ENCODE assay signal across 9 mouse cellular contexts in genomic region chr5:30606424-30607073, GRCm38 (mm10). TPM values are rescaled to one million over a fixed set of nuclear protein-coding genes. Genes with fewer than 3 reads are reported as not detected.
DNase-seq lines count a peak whose midpoint lies in the region; ATAC-seq and TF ChIP-seq lines count a peak whose summit lies in the region.
"Had no signal": no experiment of that assay in that cellular context is flagged by ENCODE, and none has a peak within 500 bp of the region (broad histone marks: within the 10 kb centered on the region; RNA-seq: fewer than 3 reads in every experiment).

No protein-coding gene starts in this region.

- H3K4me3 ChIP-seq in kidney, embryonic 14.5 days (ENCODE audit: low read length): no peak overlapping the region
- no peak overlapping the region for H3K4me3 ChIP-seq in forebrain, embryonic 16.5 days (replicated peaks; ENCODE audit: low read length)
- no peak overlapping the region for H3K4me3 ChIP-seq in heart, postnatal 0 days (ENCODE audit: low read depth, low read length)

- no peaks in the 10 kb centered on the region for H3K4me1 ChIP-seq in kidney, embryonic 14.5 days (ENCODE audit: control insufficient read depth, insufficient read depth, low read length)
- peaks cover 10% of the 10 kb centered on the region for H3K4me1 ChIP-seq in forebrain, embryonic 16.5 days (replicated peaks; ENCODE audit: control insufficient read depth, insufficient read depth, low read length)
- H3K4me1 ChIP-seq in heart, postnatal 0 days (ENCODE audit: control insufficient read depth, insufficient read depth): peaks cover 51% of the 10 kb centered on the region

- no peaks in the 10 kb centered on the region for H3K36me3 ChIP-seq in kidney, embryonic 14.5 days (ENCODE audit: control insufficient read depth, insufficient read depth, low read length)
- H3K36me3 ChIP-seq in forebrain, embryonic 16.5 days (ENCODE audit: control insufficient read depth, insufficient read depth): no peaks in the 10 kb centered on the region
- H3K36me3 ChIP-seq in heart, postnatal 0 days (replicated peaks; ENCODE audit: control insufficient read depth, insufficient read depth, low read length): no peaks in the 10 kb centered on the region

- intact Hi-C loops in left cerebral cortex, postnatal 4 days (cut with DNase I): no loop called here

- H3K9ac ChIP-seq in kidney, embryonic 14.5 days (ENCODE audit: low read depth, low read length): no peak overlapping the region
- H3K9ac ChIP-seq in forebrain, embryonic 16.5 days (replicated peaks; ENCODE audit: low read depth, low read length): no peak overlapping the region
- no peak overlapping the region for H3K9ac ChIP-seq in heart, postnatal 0 days (replicated peaks; ENCODE audit: low read depth, low read length)

- H3K4me2 ChIP-seq in kidney, embryonic 14.5 days (replicated peaks; ENCODE audit: low read depth, low read length): no peak overlapping the region
- no peak overlapping the region for H3K4me2 ChIP-seq in forebrain, embryonic 16.5 days (ENCODE audit: low read length)
- H3K4me2 ChIP-seq in heart, postnatal 0 days (ENCODE audit: low read depth, low read length): no peak overlapping the region

- TF ChIP-seq CTCF in heart, postnatal 0 days (IDR thresholded peaks at IDR 0.05; ENCODE audit: low read depth): no peak

- H3K27ac ChIP-seq in kidney, embryonic 14.5 days (ENCODE audit: low read depth, low read length): no peak overlapping the region
- H3K27ac ChIP-seq in forebrain, embryonic 16.5 days (ENCODE audit: low read length): 0 out of 2 replicates have a peak overlapping the region, but pooled peaks have one; percentile 15
- H3K27ac ChIP-seq in heart, postnatal 0 days (ENCODE audit: low read depth): peak overlapping the region; percentile 92

- DNase-seq in kidney, postnatal 14 days: peak; percentile 43
- no peak for DNase-seq in heart, postnatal 0 days (ENCODE audit: low spot score)
- DNase-seq in left cerebral cortex, postnatal 4 days: peak; percentile 95
- DNase-seq in embryo, embryonic 10 days (ENCODE audit: low spot score): no peak
- no peak for DNase-seq in B cell, adult 2 months

- H3K27me3 ChIP-seq in kidney, embryonic 14.5 days (ENCODE audit: control insufficient read depth, insufficient read depth, low read length): no peaks in the 10 kb centered on the region
- no peaks in the 10 kb centered on the region for H3K27me3 ChIP-seq in forebrain, embryonic 16.5 days (replicated peaks; ENCODE audit: control insufficient read depth, insufficient read depth, low read length)
- H3K27me3 ChIP-seq in heart, postnatal 0 days (ENCODE audit: control insufficient read depth, insufficient read depth, low read length): no peaks in the 10 kb centered on the region

- TF ChIP-seq EP300 in heart, postnatal 0 days (IDR thresholded peaks at IDR 0.05; ENCODE audit: low read depth): no peak

- WGBS in kidney, embryonic 14.5 days: 55% methylated on average over 16 of the region's 16 CpGs
- WGBS in forebrain, embryonic 16.5 days: 59% methylated on average over 16 of the region's 16 CpGs
- WGBS in heart, postnatal 0 days: 40% methylated on average over 16 of the region's 16 CpGs

- no peak for ATAC-seq in kidney, embryonic 14.5 days (ENCODE audit: low FRiP score, low TSS enrichment)
- ATAC-seq in forebrain, embryonic 16.5 days: peak; percentile 81
- ATAC-seq in heart, postnatal 0 days (ENCODE audit: insufficient read depth, low read depth): peak; percentile 22
- ATAC-seq in megakaryocyte progenitor cell, adult 5-6 weeks (replicated peaks; ENCODE audit: poor library complexity): no peak

- H3K9me3 ChIP-seq in kidney, embryonic 14.5 days (ENCODE audit: control insufficient read depth, low read length): no peaks in the 10 kb centered on the region
- H3K9me3 ChIP-seq in forebrain, embryonic 16.5 days (ENCODE audit: control insufficient read depth, low read length): no peaks in the 10 kb centered on the region
- H3K9me3 ChIP-seq in heart, postnatal 0 days (replicated peaks; ENCODE audit: control insufficient read depth, low read length): no peaks in the 10 kb centered on the region

RNA-seq across cellular contexts. Expression of gene Kcnk3, which starts 18.6 kb away (rescaled TPM):
- polyA plus RNA-seq in kidney, embryonic 14.5 days (2014; fragmentation: Nextera tagmentation; extraction: Ambion mirVana): 1.5 and 2.1 TPM in 2 replicates
- 2.8 and 3.5 TPM in 2 replicates for polyA plus RNA-seq in forebrain, embryonic 16.5 days (2015; fragmentation: Nextera tagmentation; extraction: Ambion mirVana)
- total RNA-seq in heart, postnatal 0 days (2014; rRNA removed; ENCODE audit: low replicate concordance): 55.5 and 70.0 TPM in 2 replicates
- polyA plus RNA-seq in heart, postnatal 0 days (2015; fragmentation: Nextera tagmentation; extraction: Ambion mirVana): 36.4 and 45.3 TPM in 2 replicates
- total RNA-seq in left cerebral cortex, postnatal 4 days (2021): 10 to 100 TPM; 14.1 to 15.1 TPM
- total RNA-seq in megakaryocyte progenitor cell, adult 5-6 weeks (2015): not detected in 2 replicates
- total RNA-seq in megakaryocyte progenitor cell, adult 5-6 weeks (2017): not detected in 2 replicates
- total RNA-seq: MEL had no signal

RNA-seq across cellular contexts. Expression of gene Slc35f6, which starts 41.2 kb away (rescaled TPM):
- 15.8 and 27.6 TPM in 2 replicates for polyA plus RNA-seq in kidney, embryonic 14.5 days (2014; fragmentation: Nextera tagmentation; extraction: Ambion mirVana)
- polyA plus RNA-seq in forebrain, embryonic 16.5 days (2015; fragmentation: Nextera tagmentation; extraction: Ambion mirVana): 30.1 and 32.5 TPM in 2 replicates
- 61.3 and 86.8 TPM in 2 replicates for total RNA-seq in heart, postnatal 0 days (2014; rRNA removed; ENCODE audit: low replicate concordance)
- polyA plus RNA-seq in heart, postnatal 0 days (2015; fragmentation: Nextera tagmentation; extraction: Ambion mirVana): 30.5 and 31.7 TPM in 2 replicates
- 10 to 100 TPM; 23.3 to 27.9 TPM for total RNA-seq in left cerebral cortex, postnatal 4 days (2021)
- 5.6 and 6.2 TPM in 2 replicates for total RNA-seq in megakaryocyte progenitor cell, adult 5-6 weeks (2015)
- total RNA-seq in megakaryocyte progenitor cell, adult 5-6 weeks (2017): 5.2 and 7.0 TPM in 2 replicates

Comparison
In these comparisons a context has a peak if more than half of its experiments do, and no peak if none do; other contexts are left out.
1. DNase-seq: peak in kidney, postnatal 14 days (single experiment) and left cerebral cortex, postnatal 4 days (single experiment); none in heart, postnatal 0 days (single experiment), embryo, embryonic 10 days (single experiment) and B cell, adult 2 months (0 of 2).
2. ATAC-seq: peak in forebrain, embryonic 16.5 days (single experiment) and heart, postnatal 0 days (single experiment); none in kidney, embryonic 14.5 days (single experiment) and megakaryocyte progenitor cell, adult 5-6 weeks (single experiment).
3. RNA of gene Kcnk3, which starts 18.6 kb away (total RNA-seq): 55.5 to 70.0 TPM in heart, postnatal 0 days and 14.1 to 15.1 TPM in left cerebral cortex, postnatal 4 days; not detected in megakaryocyte progenitor cell, adult 5-6 weeks; every median in the first group is over 10 times any median in the second.